Mouse (Mus musculus) liver, embryonic 14.5 days (tissue): ENCODE results near the gene Atg7. TPM values are rescaled to one million over a fixed set of nuclear protein-coding genes. Genes with fewer than 3 reads are reported as not detected.

Source experiments
- ATAC-seq: fragments of 200-750 bp; cut with Nextera tagmentation; 2 replicates; pipeline ENCODE4 v1.8.0; 2017; ENCODE audit warnings: moderate number of reproducible peaks, mild to moderate bottlenecking, moderate library complexity; ENCODE audit not compliant: insufficient read depth
- DNase-seq, 3 experiments: peaks; one replicate each; pipeline ENCODE4 v3.0.0-alpha.2; 2012 to 2013; ENCODE audit warnings: low read depth in 3 of 3, low spot score in 3 of 3
- H3K27ac ChIP-seq: fragments of 300-500 bp; sonication (generic); 2 replicates; pipeline ENCODE4 v1.5.1; 2014; ENCODE audit warnings: moderate library complexity, mild to moderate bottlenecking, control low read depth, inconsistent platforms
- H3K27me3 ChIP-seq: fragments of 300-500 bp; sonication (generic); 2 replicates; pipeline ENCODE4 v1.6.1; 2014; ENCODE audit warnings: mild to moderate bottlenecking, low read length, moderate library complexity; ENCODE audit not compliant: control insufficient read depth, insufficient read depth
- H3K36me3 ChIP-seq: fragments of 300-500 bp; sonication (generic); replicated peaks from 2 replicates; pipeline ENCODE4 v1.6.1; 2014; ENCODE audit warnings: low read depth; ENCODE audit not compliant: control insufficient read depth, insufficient read depth
- H3K4me1 ChIP-seq, 2 experiments: fragments of 200-500 bp in 1 of 2; fragments of 300-500 bp in 1 of 2; sonication (generic) in 1 of 2; replicated peaks; 2 replicates each; pipeline ENCODE4 v1.6.1; 2012 to 2014; ENCODE audit warnings: antibody characterized with exemption in 1 of 2, inconsistent platforms in 1 of 2, low read length in 1 of 2; ENCODE audit not compliant: control insufficient read depth in 2 of 2, insufficient read depth in 2 of 2
- H3K4me2 ChIP-seq: fragments of 300-500 bp; sonication (generic); 2 replicates; pipeline ENCODE4 v1.6.1; 2014; ENCODE audit warnings: low read depth, mild to moderate bottlenecking, control low read depth, moderate library complexity
- H3K4me3 ChIP-seq, 2 experiments: fragments of 200-500 bp in 1 of 2; fragments of 300-500 bp in 1 of 2; sonication (generic) in 1 of 2; 2 replicates each; pipeline ENCODE4 v1.5.1; 2012 to 2014; ENCODE audit warnings: low read depth in 2 of 2, low read length in 2 of 2, mild to moderate bottlenecking in 2 of 2, control low read depth in 1 of 2, inconsistent platforms in 1 of 2, moderate library complexity in 1 of 2; ENCODE audit not compliant: insufficient read depth in 1 of 2
- H3K9ac ChIP-seq: fragments of 300-500 bp; sonication (generic); replicated peaks from 2 replicates; pipeline ENCODE4 v1.6.1; 2014; ENCODE audit warnings: mild to moderate bottlenecking, control low read depth, moderate library complexity
- H3K9me3 ChIP-seq: fragments of 300-500 bp; sonication (generic); 2 replicates; pipeline ENCODE4 v1.6.1; 2016; ENCODE audit warnings: low read length, mixed read lengths; ENCODE audit not compliant: control insufficient read depth
- CTCF ChIP-seq: IDR thresholded peaks from 2 replicates; pipeline ENCODE4 v1.5.1; 2016; ENCODE audit warnings: antibody characterized with exemption, low read depth, control low read depth
- EP300 ChIP-seq: IDR thresholded peaks from 2 replicates; pipeline ENCODE4 v1.6.1; 2016; ENCODE audit warnings: antibody characterized with exemption, low read depth
- WGBS: fragments of 180-500 bp; shearing (Covaris S2); extraction: QIAGEN DNeasy Blood & Tissue Kit; methylation state at CpG from one replicate; pipeline ENCODE4 v1.1.7; 2014; ENCODE audit not compliant: insufficient replicate concordance; 5-methylcytosine and 5-hydroxymethylcytosine counted together
- polyA plus RNA-seq, 2 experiments: library from polyadenylated mRNA; depleted of rRNA in 1 of 2; stranded (reverse) in 1 of 2; unstranded in 1 of 2; fragments of >200 nt; fragmentation: Nextera tagmentation in 1 of 2; extraction: Ambion mirVana in 1 of 2; gene quantifications; 2 replicates each; pipeline versions ENCODE4 v1.2.1 to v1.2.3; 2012 to 2014

Gene Atg7
- polyA plus RNA-seq, 2 experiments = 4.8 to 11.8 TPM

GRCm38 (mm10) chr6:114907459-114907858 is 264.6 kb downstream of the Atg7 start:
- no peaks in the 10 kb centered on the region for H3K9me3 ChIP-seq
- no peak overlapping the region for H3K9ac ChIP-seq
- DNase-seq (no peak), ATAC-seq (no peak)
- no peak overlapping the region for H3K4me2 ChIP-seq
- no peaks in the 10 kb centered on the region; the same call in 1 of the 2 replicates for H3K36me3 ChIP-seq
- no peaks in the 10 kb centered on the region for H3K27me3 ChIP-seq
- WGBS = 91% methylated on average over 6 of the region's 6 CpGs
- peaks cover 24 to 35% of the 10 kb centered on the region in 2 experiments for H3K4me1 ChIP-seq
- no peak for TF ChIP-seq EP300
- TF ChIP-seq CTCF = no peak
- H3K27ac ChIP-seq = no peak overlapping the region
- no peak overlapping the region for H3K4me3 ChIP-seq

GRCm38 (mm10) chr6:114909801-114910200 is 266.9 kb downstream of the Atg7 start:
- TF ChIP-seq EP300 (no peak), CTCF (no peak)
- ATAC-seq (no peak), DNase-seq (no peak)
- Histone ChIP-seq H3K27me3 (no peaks in the 10 kb centered on the region), H3K27ac (no peak overlapping the region), H3K4me3 (no peak overlapping the region), H3K9me3 (no peaks in the 10 kb centered on the region), H3K9ac (no peak overlapping the region), H3K4me2 (no peak overlapping the region), H3K4me1 (peaks cover 19 to 30% of the 10 kb centered on the region in 2 experiments), H3K36me3 (no peaks in the 10 kb centered on the region; the same call in 1 of the 2 replicates)
- 78% methylated on average over 7 of the region's 7 CpGs for WGBS

Other genes starting within 250 kb of the Atg7 start
- gene Hrh1, start 245.2 kb upstream of the Atg7 start, polyA plus RNA-seq (2012; rRNA removed) = 0.01 and 0.06 TPM in 2 replicates
- gene Hrh1, start 245.2 kb upstream of the Atg7 start, polyA plus RNA-seq (2014; fragmentation: Nextera tagmentation; extraction: Ambion mirVana) = not detected in 2 replicates